Mouse (Mus musculus) erythroblast, embryonic 14.5 days (primary cell): Measurements from ENCODE around the gene Wdr61.

Experiments used
- GATA1 ChIP-seq: IDR thresholded peaks from 2 replicates; pipeline ENCODE4 v1.6.1; 2012; ENCODE audit warnings: low read length, inconsistent platforms, mixed read lengths
- TAL1 ChIP-seq: IDR thresholded peaks from 3 replicates; pipeline ENCODE4 v1.6.1; 2012; ENCODE audit warnings: low read length, inconsistent platforms, mixed read lengths

- TF ChIP-seq TAL1 (no peak), GATA1 (no peak)
Observed at GRCm38 (mm10) chr9:54779280-54779679, 45.0 kb upstream of the Wdr61 start.
